Mouse (Mus musculus): ENCODE data around the gene Kif11. TPM values are rescaled to one million over a fixed set of nuclear protein-coding genes. Genes with fewer than 3 reads are reported as not detected.

Kif11 gene
- total RNA-seq (2014; fragmentation: Nextera tagmentation) (71.5 and 75.2 TPM in 2 replicates), total RNA-seq (2017) (144 TPM in 2 replicates)

- peak; percentile 92 for ATAC-seq (replicated peaks; ENCODE audit: low FRiP score, low TSS enrichment, poor library complexity, severe bottlenecking)
Observed at GRCm38 (mm10) chr19:37375755-37376615, at the start of gene Kif11. Gene Kif11 (plus strand): TSS chr19:37376403.

GRCm38 (mm10) chr19:37327216-37327615 is 49.0 kb upstream of the Kif11 start:
- no peak for ATAC-seq (replicated peaks; ENCODE audit: low FRiP score, low TSS enrichment, poor library complexity, severe bottlenecking)

GRCm38 (mm10) chr19:37332726-37333125 is 43.5 kb upstream of the Kif11 start:
- ATAC-seq (replicated peaks; ENCODE audit: low FRiP score, low TSS enrichment, poor library complexity, severe bottlenecking) = no peak

GRCm38 (mm10) chr19:37333357-37333756 is 42.8 kb upstream of the Kif11 start:
- peak; percentile 82 for ATAC-seq (replicated peaks; ENCODE audit: low FRiP score, low TSS enrichment, poor library complexity, severe bottlenecking)

- ATAC-seq (replicated peaks; ENCODE audit: low FRiP score, low TSS enrichment, poor library complexity, severe bottlenecking) = no peak
Observed at GRCm38 (mm10) chr19:37335392-37335791, 40.8 kb upstream of the Kif11 start.

- ATAC-seq (replicated peaks; ENCODE audit: low FRiP score, low TSS enrichment, poor library complexity, severe bottlenecking) = no peak
Observed at GRCm38 (mm10) chr19:37337752-37338151, 38.5 kb upstream of the Kif11 start, which contains the start of gene Ide. Gene Ide (minus strand): TSS chr19:37337852.

- no peak for ATAC-seq (replicated peaks; ENCODE audit: low FRiP score, low TSS enrichment, poor library complexity, severe bottlenecking)
Observed at GRCm38 (mm10) chr19:37340495-37340894, 35.7 kb upstream of the Kif11 start.

- no peak for ATAC-seq (replicated peaks; ENCODE audit: low FRiP score, low TSS enrichment, poor library complexity, severe bottlenecking)
Observed at GRCm38 (mm10) chr19:37340931-37341330, 35.3 kb upstream of the Kif11 start.

GRCm38 (mm10) chr19:37343899-37344298 is 32.3 kb upstream of the Kif11 start:
- no peak for ATAC-seq (replicated peaks; ENCODE audit: low FRiP score, low TSS enrichment, poor library complexity, severe bottlenecking)

GRCm38 (mm10) chr19:37346258-37346657 is 29.9 kb upstream of the Kif11 start:
- ATAC-seq (replicated peaks; ENCODE audit: low FRiP score, low TSS enrichment, poor library complexity, severe bottlenecking) = no peak

GRCm38 (mm10) chr19:37348331-37348730 is 27.9 kb upstream of the Kif11 start:
- no peak for ATAC-seq (replicated peaks; ENCODE audit: low FRiP score, low TSS enrichment, poor library complexity, severe bottlenecking)

GRCm38 (mm10) chr19:37348952-37349351 is 27.3 kb upstream of the Kif11 start:
- no peak for ATAC-seq (replicated peaks; ENCODE audit: low FRiP score, low TSS enrichment, poor library complexity, severe bottlenecking)

- no peak for ATAC-seq (replicated peaks; ENCODE audit: low FRiP score, low TSS enrichment, poor library complexity, severe bottlenecking)
Observed at GRCm38 (mm10) chr19:37352756-37353155, 23.4 kb upstream of the Kif11 start.

- no peak for ATAC-seq (replicated peaks; ENCODE audit: low FRiP score, low TSS enrichment, poor library complexity, severe bottlenecking)
Observed at GRCm38 (mm10) chr19:37353331-37353730, 22.9 kb upstream of the Kif11 start.

- peak; percentile 59; the same call in 1 of the 2 replicates for ATAC-seq (replicated peaks; ENCODE audit: low FRiP score, low TSS enrichment, poor library complexity, severe bottlenecking)
Observed at GRCm38 (mm10) chr19:37360044-37360443, 16.2 kb upstream of the Kif11 start.

- no peak for ATAC-seq (replicated peaks; ENCODE audit: low FRiP score, low TSS enrichment, poor library complexity, severe bottlenecking)
Observed at GRCm38 (mm10) chr19:37362545-37362944, 13.7 kb upstream of the Kif11 start.

- ATAC-seq (replicated peaks; ENCODE audit: low FRiP score, low TSS enrichment, poor library complexity, severe bottlenecking) = no peak
Observed at GRCm38 (mm10) chr19:37363128-37363939, 12.9 kb upstream of the Kif11 start.

- no peak for ATAC-seq (replicated peaks; ENCODE audit: low FRiP score, low TSS enrichment, poor library complexity, severe bottlenecking)
Observed at GRCm38 (mm10) chr19:37368990-37369389, 7.2 kb upstream of the Kif11 start.

- no peak for ATAC-seq (replicated peaks; ENCODE audit: low FRiP score, low TSS enrichment, poor library complexity, severe bottlenecking)
Observed at GRCm38 (mm10) chr19:37369921-37370320, 6.3 kb upstream of the Kif11 start.

GRCm38 (mm10) chr19:37370356-37370755 is 5.8 kb upstream of the Kif11 start:
- ATAC-seq (replicated peaks; ENCODE audit: low FRiP score, low TSS enrichment, poor library complexity, severe bottlenecking) = no peak

All from megakaryocyte-erythroid progenitor cell, adult 5-6 weeks (primary cell).